8 mouse cellular contexts compared by ENCODE assay signal in the genomic region with DNA sequence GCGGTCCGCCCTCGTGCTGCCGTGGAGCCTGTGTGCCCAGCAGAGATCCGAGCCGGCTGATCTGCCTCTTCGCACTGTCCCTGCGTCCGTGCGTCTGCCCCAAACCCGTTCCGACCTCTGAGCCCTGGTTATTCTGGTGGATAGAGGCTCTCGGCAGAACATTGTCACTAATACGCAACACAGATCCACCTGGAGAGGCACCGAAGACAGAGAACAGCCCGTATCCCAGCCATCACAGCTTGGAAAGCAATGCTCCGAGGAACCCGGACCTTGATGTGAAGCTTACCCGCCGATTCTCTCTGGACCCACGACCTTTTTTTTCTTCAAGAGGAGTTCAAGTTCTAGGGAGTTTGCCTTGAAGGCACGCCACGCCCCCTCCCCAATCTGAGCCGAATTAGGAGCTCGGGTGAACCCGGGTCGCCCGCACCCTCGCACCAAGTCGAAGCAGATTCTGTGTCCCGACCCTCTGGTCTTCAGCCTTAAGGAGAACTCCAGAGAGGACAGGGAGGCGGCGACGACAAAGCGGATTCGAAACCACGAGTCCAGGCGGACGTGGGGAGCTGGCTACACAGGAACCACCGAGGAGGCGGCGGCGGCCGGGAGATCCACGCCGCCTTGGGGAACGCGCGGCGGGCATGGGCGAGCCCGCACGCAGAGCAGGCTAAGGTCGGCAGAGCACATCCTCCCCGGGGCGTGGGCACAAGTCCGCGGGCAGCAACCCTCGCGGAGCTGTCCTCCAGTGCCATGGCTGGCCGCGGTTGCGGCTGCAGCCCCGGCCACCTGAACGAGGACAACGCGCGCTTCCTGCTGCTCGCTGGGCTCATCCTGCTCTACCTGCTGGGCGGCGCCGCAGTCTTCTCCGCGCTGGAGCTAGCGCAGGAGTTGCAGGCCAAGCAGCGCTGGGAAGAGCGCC. TPM values are rescaled to one million over a fixed set of nuclear protein-coding genes. Genes with fewer than 3 reads are reported as not detected.
DNase-seq lines count a peak whose midpoint lies in the region; ATAC-seq and TF ChIP-seq lines count a peak whose summit lies in the region.

No protein-coding gene starts in this region.

- H3K4me3 ChIP-seq in thymus, adult 2 months (ENCODE audit: control insufficient read depth, insufficient read depth, low read length): peak overlapping the region; percentile 32
- H3K4me3 ChIP-seq in brown adipose tissue, adult 24 weeks (ENCODE audit: insufficient read depth, low read depth, low read length): peak overlapping the region; percentile 61
- peak overlapping the region; percentile 77 for H3K4me3 ChIP-seq in gastrocnemius, adult 2 months
- peak overlapping the region; percentile 55 for H3K4me3 ChIP-seq in hindbrain, postnatal 0 days (ENCODE audit: low read length)
- H3K4me3 ChIP-seq in liver, embryonic 15.5 days (replicated peaks): peak overlapping the region; percentile 47

- H3K4me1 ChIP-seq in thymus, adult 2 months (replicated peaks; ENCODE audit: control insufficient read depth, insufficient read depth, low read length): peaks cover 17% of the 10 kb centered on the region
- H3K4me1 ChIP-seq in brown adipose tissue, adult 24 weeks (ENCODE audit: control insufficient read depth, insufficient read depth, insufficient read length, low read length): peaks cover 9% of the 10 kb centered on the region
- H3K4me1 ChIP-seq in hindbrain, postnatal 0 days (ENCODE audit: insufficient read depth, low read length): peaks cover 10% of the 10 kb centered on the region
- H3K4me1 ChIP-seq in liver, embryonic 15.5 days (replicated peaks): peaks cover 13% of the 10 kb centered on the region

- peaks cover 20% of the 10 kb centered on the region for H3K27me3 ChIP-seq in thymus, adult 2 months (ENCODE audit: control insufficient read depth, insufficient read depth, low read length)
- peaks cover 26% of the 10 kb centered on the region; the same call in 1 of the 2 replicates for H3K27me3 ChIP-seq in hindbrain, postnatal 0 days (ENCODE audit: insufficient read depth, low read length)
- peaks cover 81% of the 10 kb centered on the region for H3K27me3 ChIP-seq in liver, embryonic 15.5 days

- no peaks in the 10 kb centered on the region for H3K36me3 ChIP-seq in thymus, adult 2 months (ENCODE audit: control insufficient read depth, insufficient read depth, low read length)
- H3K36me3 ChIP-seq in hindbrain, postnatal 0 days (ENCODE audit: insufficient read depth, low read length): no peaks in the 10 kb centered on the region
- H3K36me3 ChIP-seq in liver, embryonic 15.5 days (replicated peaks): no peaks in the 10 kb centered on the region

- TF ChIP-seq POLR2A in thymus, adult 2 months (IDR thresholded peaks at IDR 0.05; ENCODE audit: control insufficient read depth, extremely low read depth, insufficient read depth, low read length, poor library complexity): no peak

- peak overlapping the region; percentile 44 for H3K9ac ChIP-seq in hindbrain, postnatal 0 days (replicated peaks; ENCODE audit: low read length)
- H3K9ac ChIP-seq in liver, embryonic 15.5 days: no peak overlapping the region

- 1% methylated on average over 77 of the region's 77 CpGs for WGBS in thymus, adult 2 months
- WGBS in hindbrain, postnatal 0 days: under 1% methylated on average over 76 of the region's 77 CpGs
- 1% methylated on average over 77 of the region's 77 CpGs for WGBS in liver, embryonic 15.5 days (ENCODE audit: insufficient replicate concordance)

- no peak overlapping the region for H3K27ac ChIP-seq in thymus, adult 2 months (ENCODE audit: control insufficient read depth, insufficient read depth, low read length)
- 0 out of 2 replicates have a peak overlapping the region, but pooled peaks have one; percentile 13 for H3K27ac ChIP-seq in brown adipose tissue, adult 24 weeks (replicated peaks; ENCODE audit: low read depth, low read length)
- 0 out of 2 replicates have a peak overlapping the region, but pooled peaks have one; percentile 20 for H3K27ac ChIP-seq in gastrocnemius, adult 2 months
- no peak overlapping the region for H3K27ac ChIP-seq in hindbrain, postnatal 0 days
- no peak overlapping the region for H3K27ac ChIP-seq in liver, embryonic 15.5 days (replicated peaks)

- H3K4me2 ChIP-seq in hindbrain, postnatal 0 days (ENCODE audit: low read depth, low read length): peak overlapping the region; percentile 96
- H3K4me2 ChIP-seq in liver, embryonic 15.5 days: peak overlapping the region; percentile 64

- intact Hi-C loops in gastrocnemius, adult 2 months (cut with DNase I): loop anchor here (2.0 to 5.0 kb wide), 2 partner anchors 142 to 883 kb away; no protein-coding TSS in a partner anchor

- TF ChIP-seq CTCF in thymus, adult 2 months (IDR thresholded peaks at IDR 0.05; ENCODE audit: borderline replicate concordance, control insufficient read depth, extremely low read depth, insufficient read depth, low read length, poor library complexity): no peak
- TF ChIP-seq CTCF in gastrocnemius, adult 2 months (IDR thresholded peaks at IDR 0.05): no peak
- 0 out of 2 replicates have a peak, but pooled peaks have one; percentile 5 for TF ChIP-seq CTCF in hindbrain, postnatal 0 days (IDR thresholded peaks at IDR 0.05; ENCODE audit: low read depth)

- peak; percentile 30 for ATAC-seq in hindbrain, postnatal 0 days
- no peak for ATAC-seq in liver, embryonic 15.5 days (ENCODE audit: insufficient read depth)

- no peak for DNase-seq in thymus, adult 2 months
- no peak for DNase-seq in thymus, postnatal 10 days (ENCODE audit: low spot score in 2 of 2)
- DNase-seq in gastrocnemius, adult 2 months: peak; percentile 56
- peak; percentile 39 for DNase-seq in hindbrain, postnatal 0 days (ENCODE audit: low spot score)
- DNase-seq in neural tube, embryonic 10.5 days (ENCODE audit: extremely low spot score, low spot score): peak; percentile 61
- no peak for DNase-seq in ovary, adult 18-20 months (ENCODE audit: low spot score)

- no peaks in the 10 kb centered on the region for H3K9me3 ChIP-seq in hindbrain, postnatal 0 days (ENCODE audit: low read length)
- H3K9me3 ChIP-seq in liver, embryonic 15.5 days (replicated peaks): no peaks in the 10 kb centered on the region

RNA-seq across cellular contexts. Expression of a gene that starts 1.2 kb away (rescaled TPM):
- 0.90 and 1.1 TPM in 2 replicates for polyA plus RNA-seq in thymus, adult 2 months (2012; rRNA removed)
- 0.40 TPM in 1 of 2 replicates, not detected in the other for polyA plus RNA-seq in brown adipose tissue, adult 24 weeks (2012; ENCODE audit: insufficient read depth, insufficient read length, missing spikeins)
- under 1 TPM; 0.08 to 0.13 TPM for total RNA-seq in gastrocnemius, adult 2 months (2021)
- total RNA-seq in hindbrain, postnatal 0 days (2014; rRNA removed): 1.8 and 3.7 TPM in 2 replicates
- 1.9 and 2.4 TPM in 2 replicates for polyA plus RNA-seq in hindbrain, postnatal 0 days (2015; fragmentation: Nextera tagmentation; extraction: Ambion mirVana)
- polyA plus RNA-seq in liver, embryonic 15.5 days (2015; fragmentation: Nextera tagmentation; extraction: Ambion mirVana): 0.79 and 1.0 TPM in 2 replicates

Comparison
In these comparisons a context has a peak if more than half of its experiments do, and no peak if none do; other contexts are left out.
1. DNase-seq: peak in gastrocnemius, adult 2 months (single experiment), hindbrain, postnatal 0 days (single experiment) and neural tube, embryonic 10.5 days (single experiment); none in thymus, adult 2 months (single experiment), thymus, postnatal 10 days (0 of 2) and ovary, adult 18-20 months (single experiment).
2. H3K27ac ChIP-seq: peak in brown adipose tissue, adult 24 weeks (single experiment) and gastrocnemius, adult 2 months (single experiment); none in thymus, adult 2 months (single experiment), hindbrain, postnatal 0 days (single experiment) and liver, embryonic 15.5 days (single experiment).
3. Peak in every context shown above with its lines, with median percentiles within 50 percentile points of each other: H3K4me3 ChIP-seq.